Mouse (Mus musculus) heart, embryonic 14.5 days (tissue): ENCODE results near the gene Gria2. TPM values are rescaled to one million over a fixed set of nuclear protein-coding genes. Genes with fewer than 3 reads are reported as not detected.

ENCODE experiments used
- ATAC-seq: fragments of 200-750 bp; cut with Nextera tagmentation; 2 replicates; pipeline ENCODE4 v1.8.0; 2017; ENCODE audit warnings: low read depth, moderate TSS enrichment; ENCODE audit not compliant: insufficient number of reproducible peaks, insufficient read depth, low FRiP score
- H3K27ac ChIP-seq, 2 experiments: fragments of 200-500 bp in 1 of 2; fragments of 300-500 bp in 1 of 2; sonication (generic) in 1 of 2; replicated peaks in 1 of 2; 2 replicates each; pipeline ENCODE4 v1.5.1; 2012 to 2014; ENCODE audit warnings: low read depth in 2 of 2, low read length in 2 of 2, control low read depth in 1 of 2, mild to moderate bottlenecking in 1 of 2, mixed read lengths in 1 of 2; ENCODE audit not compliant: control insufficient read depth in 1 of 2, insufficient read depth in 1 of 2
- H3K27me3 ChIP-seq: fragments of 300-500 bp; sonication (generic); 2 replicates; pipeline ENCODE4 v1.6.1; 2014; ENCODE audit warnings: mild to moderate bottlenecking, low read length, control low read depth; ENCODE audit not compliant: control insufficient read depth, insufficient read depth
- H3K36me3 ChIP-seq: fragments of 300-500 bp; sonication (generic); 2 replicates; pipeline ENCODE4 v1.6.1; 2014; ENCODE audit warnings: mild to moderate bottlenecking, control low read depth, low read length, mixed read lengths; ENCODE audit not compliant: control insufficient read depth, insufficient read depth
- H3K4me1 ChIP-seq, 2 experiments: fragments of 200-500 bp in 1 of 2; fragments of 300-500 bp in 1 of 2; sonication (generic) in 1 of 2; 2 replicates each; pipeline ENCODE4 v1.6.1; 2012 to 2014; ENCODE audit warnings: low read length in 2 of 2, control low read depth in 1 of 2, mixed read lengths in 1 of 2; ENCODE audit not compliant: control insufficient read depth in 2 of 2, insufficient read depth in 2 of 2
- H3K4me2 ChIP-seq: fragments of 300-500 bp; sonication (generic); 2 replicates; pipeline ENCODE4 v1.6.1; 2014; ENCODE audit warnings: mild to moderate bottlenecking, low read length
- H3K4me3 ChIP-seq, 2 experiments: fragments of 200-500 bp in 1 of 2; fragments of 300-500 bp in 1 of 2; sonication (generic) in 1 of 2; 2 replicates each; pipeline ENCODE4 v1.5.1; 2012 to 2014; ENCODE audit warnings: low read length in 2 of 2, mild to moderate bottlenecking in 2 of 2, control low read depth in 1 of 2, low read depth in 1 of 2, moderate library complexity in 1 of 2; ENCODE audit not compliant: control insufficient read depth in 1 of 2, insufficient read depth in 1 of 2
- H3K9ac ChIP-seq: fragments of 300-500 bp; sonication (generic); 2 replicates; pipeline ENCODE4 v1.6.1; 2014; ENCODE audit warnings: mild to moderate bottlenecking, low read length
- H3K9me3 ChIP-seq: fragments of 300-500 bp; sonication (generic); 2 replicates; pipeline ENCODE4 v1.6.1; 2016; ENCODE audit warnings: low read length, control low read depth; ENCODE audit not compliant: control insufficient read depth
- WGBS: fragments of 180-500 bp; shearing (Covaris S2); extraction: QIAGEN DNeasy Blood & Tissue Kit; methylation state at CpG from one replicate; pipeline ENCODE4 v1.1.7; 2014; 5-methylcytosine and 5-hydroxymethylcytosine counted together
- polyA plus RNA-seq: library from polyadenylated mRNA; unstranded; fragments of >200 nt; fragmentation: Nextera tagmentation; extraction: Ambion mirVana; gene quantifications from 2 replicates; pipeline ENCODE4 v1.2.1, GENCODE M21; 2014

Gria2 gene
- polyA plus RNA-seq, 1 experiment from 2014 or later = 1.2 TPM

DNA sequence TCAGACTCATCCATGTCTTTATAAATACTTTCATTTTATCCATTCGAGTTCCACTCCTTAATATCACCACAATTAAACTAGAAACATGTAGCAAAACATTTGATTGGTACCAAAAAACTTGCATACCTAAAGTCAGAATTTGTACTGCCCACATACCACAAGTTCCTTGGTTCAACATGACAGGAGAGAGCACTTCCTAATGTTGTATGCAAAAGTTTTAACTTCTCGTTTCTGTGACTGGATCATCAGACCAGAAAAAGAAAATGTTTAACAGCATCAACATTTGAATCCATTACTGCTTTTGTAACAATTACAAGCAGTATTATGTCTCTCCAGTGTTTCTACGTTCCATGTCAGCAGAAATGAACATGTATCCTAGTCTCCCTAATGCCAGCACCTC lies 9.6 kb upstream of the Gria2 start:
- Histone ChIP-seq H3K27ac (no peak overlapping the region), H3K9me3 (no peaks in the 10 kb centered on the region), H3K9ac (no peak overlapping the region), H3K4me3 (no peak overlapping the region), H3K36me3 (no peaks in the 10 kb centered on the region), H3K4me1 (no peaks in the 10 kb centered on the region), H3K27me3 (no peaks in the 10 kb centered on the region), H3K4me2 (no peak overlapping the region)
- no peak for ATAC-seq
- 70% methylated on average over 3 of the region's 3 CpGs for WGBS

DNA sequence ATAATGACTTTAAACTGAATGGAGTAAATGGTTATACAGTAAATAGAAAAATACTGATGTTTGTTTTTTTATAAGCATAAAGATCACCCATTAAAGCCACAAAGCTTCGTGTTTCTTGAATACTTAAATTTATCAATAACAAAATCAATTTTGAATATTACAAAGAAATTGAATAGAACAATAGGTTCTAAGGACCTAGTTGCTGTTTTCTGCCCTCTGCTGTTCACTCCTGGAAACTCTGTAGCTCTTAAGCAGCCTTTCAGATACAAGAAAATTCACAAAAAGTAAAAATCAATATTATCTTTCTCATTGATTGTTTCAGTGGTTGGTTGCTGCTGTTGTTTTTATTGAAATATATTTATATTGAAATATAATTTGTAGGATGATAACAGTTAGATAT lies 2.7 kb upstream of the Gria2 start:
- no peak overlapping the region for H3K4me3 ChIP-seq
- ATAC-seq = no peak
- H3K9ac ChIP-seq = no peak overlapping the region
- 2% methylated on average over 1 of the region's 1 CpGs for WGBS
- H3K4me2 ChIP-seq = no peak overlapping the region
- no peak overlapping the region for H3K27ac ChIP-seq
- no peaks in the 10 kb centered on the region for H3K36me3 ChIP-seq
- H3K4me1 ChIP-seq = peaks cover 7 to 13% of the 10 kb centered on the region in 2 experiments; a peak in 3 of 4 replicates
- H3K27me3 ChIP-seq = peaks cover 28% of the 10 kb centered on the region
- H3K9me3 ChIP-seq = no peaks in the 10 kb centered on the region

DNA sequence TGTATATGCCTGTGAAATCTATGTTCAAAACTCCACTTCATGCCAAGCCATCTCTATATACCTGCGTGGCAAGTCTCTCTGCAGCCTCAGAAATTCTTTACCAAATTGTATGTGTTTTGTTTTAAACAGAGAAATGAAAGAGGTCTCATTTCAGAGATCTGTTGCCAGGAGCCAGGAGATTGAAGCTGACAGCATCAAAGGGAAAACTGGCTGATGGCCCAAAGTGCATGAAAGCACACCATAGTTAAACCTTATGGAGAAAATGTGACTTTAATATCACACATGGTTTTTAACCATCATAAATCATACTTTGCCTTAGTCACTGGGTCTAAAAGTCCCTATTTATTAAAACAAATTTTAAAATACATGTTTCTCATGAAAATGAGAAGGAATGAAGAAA lies 1.2 kb upstream of the Gria2 start:
- 55% methylated on average over 1 of the region's 1 CpGs for WGBS
- H3K27ac ChIP-seq = no peak overlapping the region
- no peak overlapping the region for H3K4me3 ChIP-seq
- H3K36me3 ChIP-seq = no peaks in the 10 kb centered on the region
- no peak overlapping the region for H3K4me2 ChIP-seq
- no peaks in the 10 kb centered on the region for H3K9me3 ChIP-seq
- ATAC-seq = no peak
- peaks cover 7 to 17% of the 10 kb centered on the region in 2 experiments; a peak in 3 of 4 replicates for H3K4me1 ChIP-seq
- H3K9ac ChIP-seq = no peak overlapping the region
- H3K27me3 ChIP-seq = peaks cover 32% of the 10 kb centered on the region

DNA sequence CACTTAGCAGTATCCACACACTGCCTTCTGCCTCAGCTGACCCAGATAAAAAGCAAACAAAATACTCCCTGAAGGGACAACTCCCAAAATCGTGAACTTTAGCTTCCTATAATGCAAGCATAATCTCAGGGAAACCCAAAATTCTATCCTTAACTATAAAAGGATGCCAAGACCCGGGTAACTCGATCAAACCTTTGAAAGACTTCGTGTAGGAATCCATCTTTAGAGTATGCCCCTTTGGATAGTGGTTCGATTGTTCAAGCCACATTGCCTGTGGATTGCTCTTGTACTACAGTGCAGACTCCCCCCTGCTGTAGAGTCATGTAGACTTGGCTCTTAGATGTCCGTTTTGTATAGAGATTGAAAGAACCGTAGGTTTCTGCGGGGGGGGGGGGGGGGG lies 576 bp upstream of the Gria2 start:
- H3K9ac ChIP-seq = no peak overlapping the region
- H3K4me1 ChIP-seq = peaks cover 7 to 17% of the 10 kb centered on the region in 2 experiments; a peak in 3 of 4 replicates
- no peaks in the 10 kb centered on the region for H3K36me3 ChIP-seq
- no peak overlapping the region for H3K4me2 ChIP-seq
- peaks cover 35% of the 10 kb centered on the region for H3K27me3 ChIP-seq
- no peak overlapping the region for H3K27ac ChIP-seq
- WGBS = 54% methylated on average over 8 of the region's 8 CpGs
- no peak overlapping the region for H3K4me3 ChIP-seq
- H3K9me3 ChIP-seq = no peaks in the 10 kb centered on the region
- ATAC-seq = no peak

DNA sequence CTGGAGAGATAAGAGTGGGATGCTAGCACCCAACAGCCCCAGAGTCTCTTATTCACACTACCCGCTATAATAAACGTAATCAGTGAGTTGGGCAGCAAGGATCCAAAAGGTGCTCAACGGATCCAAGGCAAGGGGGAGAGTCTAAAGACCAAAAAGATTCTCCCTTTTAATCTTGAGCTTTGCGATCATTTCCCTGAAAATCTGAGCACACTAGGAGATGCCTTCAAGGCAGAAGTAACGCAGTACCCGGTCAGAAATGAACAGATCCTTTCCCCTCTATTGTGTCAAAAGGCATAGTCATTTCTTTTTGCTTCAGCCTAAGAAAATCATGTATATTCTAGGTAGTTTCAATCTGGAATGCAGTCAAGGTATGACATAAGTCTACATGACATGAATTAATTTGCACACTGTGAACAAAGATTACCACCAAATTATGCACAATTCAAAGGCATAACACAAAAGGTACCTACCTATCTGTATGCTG lies 766 bp downstream of the Gria2 start:
- H3K4me1 ChIP-seq = peaks cover 7 to 17% of the 10 kb centered on the region in 2 experiments; a peak in 3 of 4 replicates
- no peak overlapping the region for H3K4me2 ChIP-seq
- WGBS = 25% methylated on average over 6 of the region's 6 CpGs
- no peak overlapping the region for H3K27ac ChIP-seq
- peaks cover 39% of the 10 kb centered on the region for H3K27me3 ChIP-seq
- no peak overlapping the region for H3K9ac ChIP-seq
- H3K4me3 ChIP-seq = no peak overlapping the region
- ATAC-seq = no peak
- no peaks in the 10 kb centered on the region for H3K36me3 ChIP-seq
- H3K9me3 ChIP-seq = no peaks in the 10 kb centered on the region

DNA sequence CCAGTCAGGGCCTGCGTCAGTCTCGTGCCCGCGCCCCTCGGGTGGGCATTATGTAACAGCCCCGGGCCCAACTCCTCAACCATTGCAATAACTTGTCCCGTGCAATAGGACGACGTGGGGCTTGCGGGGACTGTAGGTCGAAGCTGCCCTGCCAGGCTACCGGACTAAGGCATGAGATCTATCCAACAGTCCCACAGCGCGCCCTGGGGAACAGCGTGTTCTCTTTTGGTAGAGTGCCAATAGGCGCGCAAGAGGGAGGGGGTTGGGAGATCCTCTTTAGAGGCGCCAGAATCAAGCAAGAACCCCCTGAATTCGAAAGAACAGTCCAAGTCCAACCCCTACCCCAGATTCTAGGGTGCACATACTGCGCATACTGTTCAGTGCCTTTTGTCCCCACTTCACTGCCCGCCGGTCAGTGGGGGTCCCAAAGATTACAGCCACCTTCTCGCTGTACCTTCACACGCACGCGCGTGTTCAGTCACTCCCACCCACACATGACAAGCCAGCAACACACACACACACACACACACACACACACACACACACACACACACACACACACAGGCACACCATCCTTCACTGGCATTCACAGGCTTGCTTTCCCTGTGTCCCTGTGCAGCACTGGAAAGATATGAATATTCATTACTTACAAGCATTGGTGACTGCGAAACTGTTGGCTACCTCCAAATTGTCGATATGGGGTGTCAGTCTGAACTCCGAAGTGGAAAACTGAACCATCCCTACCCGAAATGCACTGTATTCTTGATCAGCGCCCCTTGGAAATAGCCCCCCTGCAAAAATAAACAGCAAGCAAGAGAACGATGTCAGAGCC lies 1.4 kb downstream of the Gria2 start:
- H3K27me3 ChIP-seq = peaks cover 39% of the 10 kb centered on the region
- ATAC-seq = no peak
- no peak overlapping the region for H3K27ac ChIP-seq
- WGBS = 10% methylated on average over 33 of the region's 33 CpGs
- H3K4me2 ChIP-seq = peak overlapping the region; percentile 66
- H3K9me3 ChIP-seq = no peaks in the 10 kb centered on the region
- H3K36me3 ChIP-seq = no peaks in the 10 kb centered on the region
- peak overlapping the region; percentile 20 to 28 for H3K4me3 ChIP-seq
- no peak overlapping the region for H3K9ac ChIP-seq
- H3K4me1 ChIP-seq = peaks cover 7 to 17% of the 10 kb centered on the region in 2 experiments; a peak in 3 of 4 replicates

DNA sequence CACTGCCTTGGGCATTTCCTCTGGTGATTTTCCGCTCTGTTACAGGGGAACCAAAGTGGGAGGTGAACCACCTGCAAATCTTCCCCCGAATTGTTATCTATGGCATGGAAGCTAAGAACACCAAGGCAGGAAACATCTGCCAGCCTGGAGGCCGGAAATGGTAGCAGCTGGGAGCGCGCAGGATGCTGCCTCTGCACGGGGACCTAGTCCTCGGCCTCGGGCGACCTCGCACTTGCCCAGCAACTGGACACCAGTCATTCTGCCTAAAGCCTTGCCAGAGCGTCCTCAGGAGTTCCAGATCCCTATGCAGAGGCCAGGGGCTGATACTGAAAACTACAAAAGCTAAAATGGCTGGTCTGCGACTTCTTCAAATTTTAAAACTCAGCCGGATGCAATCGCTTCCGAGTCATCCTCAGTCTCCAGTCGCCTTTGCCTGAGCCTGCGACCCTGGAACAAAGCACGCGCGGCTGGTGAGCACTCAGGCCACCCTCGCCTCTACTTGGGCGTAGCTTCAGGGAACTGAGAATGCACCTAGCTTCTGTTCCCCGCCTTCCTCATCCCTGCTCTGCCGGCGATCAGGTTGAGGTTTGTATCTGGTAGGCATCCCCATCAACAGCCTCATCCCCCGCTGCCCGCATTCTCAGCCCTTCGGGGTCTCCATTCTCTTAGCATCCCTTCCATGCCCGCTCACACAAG lies 2.2 kb downstream of the Gria2 start:
- Histone ChIP-seq H3K9me3 (no peaks in the 10 kb centered on the region), H3K27ac (no peak overlapping the region), H3K4me2 (peak overlapping the region; percentile 66), H3K9ac (no peak overlapping the region; the same call in 1 of the 2 replicates), H3K4me1 (peaks cover 7 to 17% of the 10 kb centered on the region in 2 experiments; a peak in 3 of 4 replicates), H3K27me3 (peaks cover 39% of the 10 kb centered on the region), H3K4me3 (peak overlapping the region; percentile 20 to 28), H3K36me3 (no peaks in the 10 kb centered on the region)
- no peak for ATAC-seq
- 3% methylated on average over 29 of the region's 29 CpGs for WGBS
